Mouse (Mus musculus) lung, adult 2 months (tissue): Measurements from ENCODE around the gene Kcnk16.

Source experiments
- CTCF ChIP-seq: fragments of 200-500 bp; IDR thresholded peaks from 2 replicates; pipeline ENCODE4 v1.5.1; 2011; ENCODE audit warnings: mild to moderate bottlenecking, low read length, control low read depth; ENCODE audit not compliant: insufficient read depth
- POLR2A ChIP-seq: fragments of 200-500 bp; IDR thresholded peaks from 2 replicates; pipeline ENCODE4 v1.6.1; 2011; ENCODE audit warnings: low read depth, mild to moderate bottlenecking, control low read depth, low read length, borderline replicate concordance; ENCODE audit errors: extremely low read depth

DNA sequence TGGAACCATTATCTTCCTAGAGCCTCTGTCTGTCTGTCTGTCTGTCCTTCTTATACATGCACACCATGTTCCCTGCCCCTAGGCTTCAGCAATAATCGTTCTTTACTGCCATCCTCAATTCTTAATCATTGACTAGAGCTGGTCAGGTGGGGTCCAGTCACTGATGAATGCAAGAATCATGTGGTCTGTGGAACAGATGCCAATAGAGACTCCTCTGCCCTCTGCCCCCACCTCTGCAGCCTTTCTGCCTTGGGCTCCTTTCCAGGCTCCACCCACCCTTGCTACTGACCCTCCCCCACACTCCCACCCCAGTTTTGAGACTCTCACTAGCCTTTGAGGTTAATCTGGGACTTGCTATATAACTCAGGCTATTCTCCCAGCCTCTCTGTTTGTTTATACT, 49.1 kb downstream of the Kcnk16 start:
- TF ChIP-seq CTCF (no peak), POLR2A (no peak)
